Mouse (Mus musculus) liver, postnatal 0 days (tissue): Measurements from ENCODE around the gene Edc3.

ENCODE experiments used
- CTCF ChIP-seq: sonication (generic); IDR thresholded peaks from 2 replicates; pipeline ENCODE4 v1.5.1; 2016; ENCODE audit warnings: antibody characterized with exemption, low read depth
- EP300 ChIP-seq: IDR thresholded peaks from 2 replicates; pipeline ENCODE4 v1.6.1; 2016; ENCODE audit warnings: antibody characterized with exemption, low read depth, mild to moderate bottlenecking

DNA sequence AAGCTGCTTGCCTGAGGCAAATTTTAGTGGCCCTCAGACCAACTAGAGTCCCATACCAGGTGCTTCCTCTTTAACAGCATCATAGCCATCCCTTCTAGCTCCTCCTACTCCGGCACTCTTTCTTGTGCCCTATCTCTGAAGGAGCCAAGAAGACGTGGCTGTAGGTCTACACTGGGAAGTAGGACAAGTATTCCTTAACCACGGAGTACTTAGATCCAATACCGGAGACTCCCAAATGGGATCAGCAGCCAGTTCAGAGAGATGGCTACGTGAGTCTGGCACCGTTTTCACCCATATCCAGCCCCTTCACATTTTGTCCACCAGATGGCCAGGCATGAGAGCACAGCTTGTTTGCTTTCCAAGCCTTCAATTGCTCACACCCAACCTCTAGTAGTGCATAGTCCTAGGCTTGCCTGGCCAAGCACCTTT is 54.2 kb downstream of the Edc3 start:
- peak; percentile 85 for TF ChIP-seq CTCF
- TF ChIP-seq EP300 = no peak
